Mouse (Mus musculus) heart, adult 11 months (tissue): ENCODE measurements at regions not wholly inside any gene's neighbourhood (a gene's known extent, or its start where the extent isn't known, plus 50 kb on each side); places are given as distances from the start of the nearest gene placed in this dataset.

ENCODE experiments used
- DNase-seq: peaks from one replicate; pipeline ENCODE4 v3.0.0; 2022

- no peak for DNase-seq
Observed at GRCm38 (mm10) chr12:95392821-95393220, 299.2 kb upstream of the Flrt2 start.

DNA sequence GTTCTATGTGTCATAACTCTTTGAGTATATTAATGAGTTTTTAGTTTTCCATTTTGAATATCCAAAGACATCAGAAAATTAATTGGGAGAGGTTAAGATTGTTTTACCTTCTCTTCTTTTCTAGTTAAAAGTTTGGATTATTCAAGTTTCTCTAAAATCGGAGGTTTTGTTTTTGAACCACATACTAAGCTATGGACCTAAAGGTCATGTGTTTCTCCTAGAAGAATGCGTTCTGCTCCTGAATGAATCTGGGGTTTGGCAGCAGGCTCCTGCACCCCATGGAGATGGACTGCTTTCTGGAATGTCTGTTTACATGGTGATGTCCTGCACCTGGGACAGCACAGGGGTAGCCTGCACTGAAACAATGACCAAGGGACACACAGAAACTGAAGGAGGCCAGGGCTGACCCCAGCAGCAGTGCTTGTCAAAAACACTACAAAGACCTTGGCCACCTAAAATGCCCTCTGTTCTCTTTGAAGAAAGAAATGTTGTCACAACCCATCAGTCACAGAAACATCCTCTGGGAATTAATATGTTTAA lies 297.0 kb upstream of the Flrt2 start:
- no peak for DNase-seq

- DNase-seq = no peak
Observed at GRCm38 (mm10) chr12:95420861-95421260, 271.2 kb upstream of the Flrt2 start.

GRCm38 (mm10) chr12:95424739-95425138 lies 267.3 kb upstream of the Flrt2 start:
- peak; percentile 64 for DNase-seq

- DNase-seq = peak; percentile 31
Observed at GRCm38 (mm10) chr12:95437226-95437625, 254.8 kb upstream of the Flrt2 start.

DNA sequence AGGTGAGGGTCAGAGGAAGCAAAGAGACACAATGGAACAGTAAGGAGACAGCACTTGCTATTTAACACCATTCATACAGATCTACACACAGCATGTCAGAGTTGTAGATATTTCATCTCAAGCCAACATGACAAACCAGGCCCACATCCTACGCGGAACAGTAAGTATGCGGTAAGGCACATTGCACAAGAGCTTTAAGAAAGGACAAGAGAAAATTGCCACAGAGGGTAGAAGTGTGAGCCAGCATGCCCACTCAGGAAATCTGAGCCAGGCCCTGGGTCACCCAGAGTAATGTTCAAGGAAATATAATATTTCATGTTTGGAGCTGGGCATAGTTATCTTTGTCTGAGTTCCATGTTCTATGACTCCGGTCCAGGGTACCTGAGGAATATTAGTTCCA lies 234.5 kb upstream of the Flrt2 start:
- no peak for DNase-seq

GRCm38 (mm10) chr12:95466502-95467490 lies 225.2 kb upstream of the Flrt2 start:
- DNase-seq = no peak

- DNase-seq = no peak
Observed at GRCm38 (mm10) chr12:95469897-95470296, 222.1 kb upstream of the Flrt2 start.

DNA sequence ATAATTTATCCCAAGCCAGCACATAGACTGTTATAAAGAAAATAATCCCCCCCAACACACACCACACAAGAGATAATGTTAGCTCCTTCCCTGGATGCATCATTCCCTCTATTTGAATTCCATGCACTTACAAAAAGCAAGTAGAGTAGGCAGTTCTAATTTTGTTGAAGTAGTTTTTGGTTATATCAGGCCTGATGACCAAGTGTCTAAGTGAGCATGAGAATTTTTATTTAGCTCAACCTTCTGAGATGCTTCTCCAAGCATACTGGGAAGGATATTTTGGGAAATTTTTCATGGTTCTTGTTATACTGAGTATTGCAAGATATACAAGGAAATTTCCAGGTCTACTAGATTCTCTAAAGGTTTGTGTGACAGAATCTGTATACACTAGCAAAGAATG lies 205.5 kb upstream of the Flrt2 start:
- DNase-seq = no peak

DNA sequence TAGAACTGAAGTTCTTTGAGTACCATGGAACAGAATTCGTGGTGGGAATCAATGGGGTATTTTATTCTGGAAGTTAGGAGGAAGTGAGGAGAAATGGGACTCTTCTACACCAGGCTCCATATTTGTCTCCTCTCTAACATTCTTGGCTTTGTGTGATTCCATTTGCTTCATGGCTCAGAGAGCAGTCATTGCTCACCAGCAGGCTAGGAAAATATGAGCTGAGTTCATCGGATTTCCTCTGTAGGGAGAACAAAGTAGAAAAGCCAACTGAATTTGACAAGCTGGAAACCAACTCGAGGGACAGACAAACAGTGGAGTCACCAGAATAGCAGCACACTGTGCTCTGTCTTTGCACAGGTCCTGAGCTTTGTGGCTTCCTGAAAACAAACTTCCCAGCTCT lies 203.7 kb upstream of the Flrt2 start:
- DNase-seq = no peak

- no peak for DNase-seq
Observed at GRCm38 (mm10) chr12:95489374-95489773, 202.7 kb upstream of the Flrt2 start.

DNA sequence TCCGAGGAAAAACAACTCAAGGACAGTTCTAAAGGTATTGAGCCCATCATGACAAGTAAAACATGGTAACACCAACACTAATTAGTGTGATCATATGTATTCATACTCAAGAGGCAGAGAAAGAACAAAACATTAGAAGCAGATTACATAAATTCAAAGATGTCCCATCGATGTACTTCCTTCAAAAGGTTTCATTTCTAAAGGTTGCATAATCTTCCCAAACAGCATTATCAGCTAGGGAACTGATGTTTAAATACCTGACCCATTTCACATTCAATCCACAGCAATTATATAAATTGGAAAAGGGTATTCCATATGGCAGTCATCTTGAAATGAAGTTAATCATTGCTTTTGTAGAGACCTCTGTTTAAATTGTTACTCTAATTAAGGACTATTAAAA lies 202.2 kb upstream of the Flrt2 start:
- no peak for DNase-seq

DNA sequence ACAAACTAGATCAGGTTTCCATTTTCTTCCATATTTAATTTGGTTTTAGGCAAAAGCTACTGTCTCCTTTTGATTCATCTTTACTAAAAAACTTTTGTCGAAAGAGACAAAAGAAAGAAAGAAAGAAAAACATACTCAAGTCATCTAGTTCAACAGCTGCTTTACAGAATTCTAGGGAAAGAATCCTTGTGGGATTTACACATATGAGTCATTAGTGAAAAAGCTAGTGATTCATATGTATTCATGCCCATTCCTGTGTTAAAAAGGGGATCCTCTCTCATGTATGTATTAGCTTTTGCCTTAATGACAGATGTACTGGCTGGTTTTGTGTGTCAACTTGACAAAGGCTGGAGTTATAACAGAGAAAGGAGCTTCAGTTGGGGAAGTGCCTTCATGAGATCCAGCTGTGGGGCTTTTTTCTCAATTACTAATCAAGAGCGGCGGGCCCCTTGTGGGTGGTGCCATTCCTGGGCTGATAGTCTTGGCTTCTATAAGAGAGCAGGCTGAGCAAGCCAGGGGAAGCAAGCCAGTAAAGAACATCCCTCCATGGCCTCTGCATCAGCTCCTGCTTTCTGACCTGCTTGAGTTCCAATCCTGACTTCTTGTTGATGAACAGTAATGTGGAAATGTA lies 200.1 kb upstream of the Flrt2 start:
- DNase-seq = peak; percentile 88

DNA sequence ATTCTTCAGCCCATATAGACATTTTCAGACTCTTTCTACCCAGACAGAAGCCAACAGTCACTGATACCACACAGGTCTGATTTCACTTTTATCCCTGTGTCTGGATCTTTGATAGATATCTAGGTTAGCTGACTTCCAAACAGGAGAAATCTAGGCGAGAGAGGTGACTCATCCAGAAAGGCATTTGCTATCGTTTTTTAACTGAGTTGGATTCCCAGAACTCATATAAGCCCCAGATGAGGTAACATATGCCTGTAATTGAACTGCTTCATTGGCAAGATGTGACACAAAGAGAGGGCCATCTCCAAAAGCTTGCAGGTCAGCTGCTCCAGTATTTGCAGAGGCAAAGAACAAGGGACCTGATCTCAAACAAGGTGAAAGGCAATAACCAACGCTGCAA lies 190.6 kb upstream of the Flrt2 start:
- no peak for DNase-seq

DNA sequence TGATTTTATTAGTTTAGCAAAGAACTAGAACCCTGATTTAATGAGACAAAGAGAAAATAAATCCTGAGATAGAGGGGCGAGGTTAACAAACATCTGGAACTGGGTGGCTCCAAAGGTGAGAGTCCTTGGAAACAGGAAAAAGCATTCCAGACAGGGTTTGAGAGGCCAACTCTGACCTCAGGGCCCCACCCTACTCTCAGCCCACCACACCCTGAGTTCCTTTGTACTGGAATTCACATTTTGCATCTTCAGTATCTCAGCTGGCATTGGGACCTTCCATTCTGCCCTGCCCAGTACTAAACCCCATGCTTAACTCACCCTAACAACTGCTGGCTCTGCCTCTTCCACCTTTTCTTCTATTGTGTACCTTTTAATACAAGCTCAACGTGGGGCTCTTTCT lies 172.0 kb upstream of the Flrt2 start:
- peak; percentile 80 for DNase-seq

GRCm38 (mm10) chr12:95522052-95522451 lies 170.0 kb upstream of the Flrt2 start:
- DNase-seq = no peak

DNA sequence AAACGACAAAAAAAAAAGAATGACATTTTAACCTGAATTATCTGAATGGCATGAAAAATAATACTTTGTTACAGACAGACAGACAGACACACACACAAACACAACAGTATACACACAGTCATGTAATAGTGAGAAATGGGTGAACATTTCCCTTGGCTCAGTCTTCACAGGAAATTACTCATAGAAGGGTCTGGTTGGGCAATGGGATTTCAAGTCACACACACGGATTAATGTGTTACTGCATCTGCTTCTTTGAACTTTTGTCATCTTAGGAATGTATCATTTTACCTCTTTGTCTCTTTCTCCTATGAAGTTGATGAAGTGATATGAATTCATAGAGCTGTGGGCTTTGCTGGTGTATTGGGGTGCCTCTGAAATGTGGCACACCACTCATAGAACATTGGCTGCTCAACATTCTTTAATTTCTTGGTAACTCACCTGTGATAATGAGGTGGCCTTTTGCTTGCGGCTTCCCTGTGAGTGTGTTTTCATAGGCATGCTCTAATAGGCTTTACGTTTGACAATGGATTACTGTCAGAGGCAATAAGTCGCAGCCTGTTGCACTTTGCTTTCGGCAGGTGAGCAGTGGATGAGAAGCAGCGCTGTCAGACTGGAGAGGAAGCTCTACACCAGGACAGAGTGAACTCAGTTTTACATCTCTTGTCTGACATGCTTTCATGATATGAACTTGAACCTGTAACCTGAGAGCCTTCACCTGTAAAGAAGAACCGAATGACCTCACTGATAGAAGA lies 158.0 kb upstream of the Flrt2 start:
- no peak for DNase-seq

- DNase-seq = no peak
Observed at GRCm38 (mm10) chr12:95547301-95547700, 144.7 kb upstream of the Flrt2 start.

GRCm38 (mm10) chr12:95553129-95553528 lies 138.9 kb upstream of the Flrt2 start:
- DNase-seq = no peak

GRCm38 (mm10) chr12:95558706-95559406 lies 133.2 kb upstream of the Flrt2 start:
- no peak for DNase-seq

- DNase-seq = no peak
Observed at GRCm38 (mm10) chr12:95563431-95563830, 128.6 kb upstream of the Flrt2 start.

GRCm38 (mm10) chr12:95576772-95577171 lies 115.3 kb upstream of the Flrt2 start:
- peak; percentile 88 for DNase-seq

DNA sequence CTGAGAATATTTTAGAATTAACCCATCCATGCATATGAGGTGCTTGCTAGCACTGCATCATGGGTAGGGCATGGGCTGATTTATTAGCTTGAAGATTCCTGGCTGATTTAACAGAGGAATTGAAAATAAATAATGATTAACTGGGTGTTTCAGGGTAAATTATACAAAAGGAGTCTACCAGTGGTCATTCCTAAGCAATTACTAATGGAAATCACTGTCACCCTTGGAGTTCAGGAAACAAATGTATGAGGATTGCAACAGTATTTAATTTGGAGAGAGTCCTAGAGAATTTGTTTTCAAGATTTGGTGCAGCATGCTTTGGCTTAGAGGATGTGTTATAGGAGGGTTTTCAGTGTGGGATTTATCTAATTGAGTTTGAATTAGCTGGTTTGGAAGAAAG lies 103.0 kb upstream of the Flrt2 start:
- DNase-seq = no peak
